Mouse (Mus musculus) forebrain, embryonic 14.5 days (tissue): ENCODE data around the gene Cfap44. TPM values are rescaled to one million over a fixed set of nuclear protein-coding genes. Genes with fewer than 3 reads are reported as not detected.

Source experiments
- ATAC-seq: fragments of 200-750 bp; cut with Nextera tagmentation; 2 replicates; pipeline ENCODE4 v1.8.0; 2017; ENCODE audit warnings: mild to moderate bottlenecking, moderate library complexity
- DNase-seq: peaks from one replicate; pipeline ENCODE4 v3.0.0-alpha.2; 2015; ENCODE audit warnings: low spot score
- H3K27ac ChIP-seq: fragments of 300-500 bp; sonication (generic); 2 replicates; pipeline ENCODE4 v1.5.1; 2014; ENCODE audit warnings: low read depth, mild to moderate bottlenecking, control low read depth, low read length, moderate library complexity
- H3K27me3 ChIP-seq: fragments of 300-500 bp; sonication (generic); replicated peaks from 2 replicates; pipeline ENCODE4 v1.6.1; 2014; ENCODE audit warnings: low read length, control low read depth, mixed read lengths; ENCODE audit not compliant: control insufficient read depth, insufficient read depth
- H3K36me3 ChIP-seq: fragments of 300-500 bp; sonication (generic); 2 replicates; pipeline ENCODE4 v1.6.1; 2014; ENCODE audit warnings: low read length, control low read depth; ENCODE audit not compliant: control insufficient read depth, insufficient read depth
- H3K4me1 ChIP-seq: fragments of 300-500 bp; sonication (generic); 2 replicates; pipeline ENCODE4 v1.6.1; 2014; ENCODE audit warnings: antibody characterized with exemption, low read length, control low read depth; ENCODE audit not compliant: control insufficient read depth, insufficient read depth
- H3K4me2 ChIP-seq: fragments of 300-500 bp; sonication (generic); 2 replicates; pipeline ENCODE4 v1.6.1; 2014; ENCODE audit warnings: mild to moderate bottlenecking, control low read depth, low read length
- H3K4me3 ChIP-seq: fragments of 300-500 bp; sonication (generic); 2 replicates; pipeline ENCODE4 v1.5.1; 2014; ENCODE audit warnings: low read depth, low read length, control low read depth
- H3K9ac ChIP-seq: fragments of 300-500 bp; sonication (generic); 2 replicates; pipeline ENCODE4 v1.6.1; 2014; ENCODE audit warnings: mild to moderate bottlenecking, low read length, control low read depth, moderate library complexity
- H3K9me3 ChIP-seq: fragments of 300-500 bp; sonication (generic); replicated peaks from 2 replicates; pipeline ENCODE4 v1.6.1; 2016; ENCODE audit warnings: low read length, control low read depth, mixed read lengths; ENCODE audit not compliant: control insufficient read depth
- WGBS: fragments of 180-500 bp; shearing (Covaris S2); extraction: QIAGEN DNeasy Blood & Tissue Kit; methylation state at CpG from one replicate; pipeline ENCODE4 v1.1.7; 2014; 5-methylcytosine and 5-hydroxymethylcytosine counted together
- polyA plus RNA-seq: library from polyadenylated mRNA; unstranded; fragments of >200 nt; fragmentation: Nextera tagmentation; extraction: Ambion mirVana; gene quantifications from 2 replicates; pipeline ENCODE4 v1.2.1, GENCODE M21; 2014

The Cfap44 gene
- 2.4 and 3.6 TPM in 2 replicates for polyA plus RNA-seq

DNA sequence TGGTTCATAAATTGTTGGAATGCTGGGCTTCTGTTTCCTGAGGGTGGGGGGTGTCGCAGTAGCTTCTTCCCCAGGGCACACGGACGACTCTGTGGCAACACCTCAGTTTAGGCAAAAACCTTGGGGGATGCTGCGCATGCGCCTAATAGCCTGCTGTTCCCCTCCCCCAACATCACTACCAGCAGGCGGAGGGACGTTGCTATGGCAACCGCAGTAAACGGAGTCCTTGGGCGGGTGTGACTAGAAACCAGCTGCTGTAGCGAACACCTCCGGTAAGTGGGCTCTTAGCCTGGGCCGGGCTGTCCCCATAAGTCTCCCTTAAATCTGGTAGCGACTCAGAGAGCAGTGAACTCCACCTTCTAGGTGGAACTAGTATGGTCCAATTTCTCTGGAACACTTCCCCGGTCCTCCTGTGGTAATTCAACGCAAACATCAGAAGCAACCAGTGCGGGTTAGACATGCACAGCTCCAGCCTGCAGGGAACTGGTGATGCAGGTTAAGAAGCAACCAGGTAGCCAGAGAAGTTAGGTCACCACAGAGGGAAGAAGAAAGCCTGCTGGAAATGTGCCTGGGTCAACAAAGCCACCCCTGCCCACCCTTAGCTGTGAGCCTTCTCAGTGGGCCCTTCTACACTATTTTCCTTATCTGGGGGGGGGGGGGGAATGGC, at the start of gene Cfap44:
Gene Cfap44 (plus strand): TSS at position 220 of the 667 bp plus-strand sequence.
- peak; percentile 97 for DNase-seq
- H3K4me1 ChIP-seq = peaks cover 7% of the 10 kb centered on the region
- no peak within 1 kb of the TSS for H3K27ac ChIP-seq
- no peaks in the 10 kb centered on the region for H3K9me3 ChIP-seq
- H3K4me2 ChIP-seq = peak within 1 kb of the TSS; percentile 58
- 2% methylated on average over 17 of the region's 17 CpGs for WGBS
- no peaks in the 10 kb centered on the region for H3K27me3 ChIP-seq
- no peaks in the 10 kb centered on the region for H3K36me3 ChIP-seq
- peak within 1 kb of the TSS; percentile 31 for H3K4me3 ChIP-seq
- peak; percentile 93 for ATAC-seq
- H3K9ac ChIP-seq = peak within 1 kb of the TSS; percentile 48; the same call in 1 of the 2 replicates

DNA sequence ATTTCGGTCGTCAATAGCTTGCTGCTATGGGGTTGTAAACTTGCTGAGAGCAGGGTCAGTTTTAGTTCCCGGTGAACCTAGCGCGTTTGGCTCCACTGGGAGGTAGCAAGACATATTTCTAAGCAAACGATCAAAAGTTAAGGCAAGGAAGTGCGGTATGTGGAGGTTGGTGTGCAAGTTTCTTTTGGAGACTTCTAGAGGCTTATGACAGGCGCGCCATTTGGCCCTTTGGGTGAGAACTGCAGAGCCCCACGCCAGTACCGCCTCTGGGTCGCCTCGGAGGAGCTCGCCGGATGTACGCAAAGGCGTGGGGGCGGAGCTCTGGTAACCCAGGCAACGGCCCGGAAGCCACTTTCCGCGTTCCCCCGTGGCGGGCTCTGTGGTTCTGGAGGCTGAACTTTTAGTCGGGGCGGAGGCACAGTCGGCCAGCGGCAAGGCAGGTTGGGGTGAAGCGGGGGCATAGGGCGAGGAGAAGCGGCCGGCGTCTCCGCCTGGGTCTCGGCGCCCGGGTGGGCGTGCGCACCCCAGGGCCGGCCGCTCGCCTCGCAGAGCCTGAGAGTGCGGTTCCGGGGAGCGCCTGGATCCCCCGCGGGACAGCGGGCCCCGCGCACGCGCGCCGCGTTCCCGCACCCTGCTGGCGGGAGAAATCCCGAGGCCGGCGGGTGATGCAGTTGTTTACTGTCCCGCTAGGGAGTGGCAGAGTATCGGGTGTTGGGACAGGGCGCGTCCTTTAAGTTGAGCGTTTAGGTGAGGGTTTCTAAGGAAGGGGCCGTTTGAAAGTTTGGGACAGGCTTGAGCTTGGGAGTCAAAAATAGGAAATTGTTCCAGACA, 47.3 kb upstream of the Cfap44 start, which contains the start of gene Spice1:
Gene Spice1 (plus strand): TSS at position 51 of the 831 bp plus-strand sequence.
- peak within 1 kb of the TSS; percentile 70 for H3K9ac ChIP-seq
- peak; percentile 99 for ATAC-seq
- WGBS = under 1% methylated on average over 67 of the region's 67 CpGs

DNA sequence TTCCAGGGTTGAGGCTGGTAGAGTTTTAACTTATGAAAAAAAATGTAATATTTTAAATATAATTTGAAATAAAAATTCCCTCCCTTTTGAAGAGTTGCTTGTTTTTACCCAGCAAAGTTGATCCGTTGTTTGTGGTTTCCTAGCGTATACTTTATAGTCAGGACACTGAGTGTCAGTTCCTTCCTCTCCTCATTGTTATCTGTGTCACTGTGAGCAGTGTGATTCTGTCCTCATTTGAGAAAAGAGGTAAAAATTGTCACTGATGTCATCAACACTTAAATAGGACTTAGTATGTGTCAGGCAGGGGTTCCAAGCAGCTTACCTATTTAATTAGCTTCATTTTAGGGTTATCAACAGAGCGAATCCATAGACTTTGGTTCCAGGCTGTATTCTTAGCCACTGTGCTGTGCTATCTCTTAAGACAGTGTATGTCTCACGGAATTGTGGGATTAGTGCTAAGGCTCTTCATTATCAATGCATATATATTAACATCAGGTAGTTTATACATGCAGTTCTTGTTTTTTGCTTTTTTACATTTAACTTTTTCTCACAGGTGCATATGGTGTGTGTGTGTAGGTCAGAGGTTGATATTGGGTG, 44.7 kb upstream of the Cfap44 start:
- Histone ChIP-seq H3K9ac (no peak overlapping the region; the same call in 1 of the 2 replicates), H3K36me3 (no peaks in the 10 kb centered on the region), H3K4me2 (no peak overlapping the region), H3K4me1 (no peaks in the 10 kb centered on the region), H3K4me3 (no peak overlapping the region), H3K9me3 (no peaks in the 10 kb centered on the region), H3K27ac (no peak overlapping the region), H3K27me3 (no peaks in the 10 kb centered on the region)
- WGBS = 95% methylated on average over 4 of the region's 4 CpGs
- DNase-seq = no peak
- no peak for ATAC-seq

More for the DNA sequence above, 47.3 kb upstream of the Cfap44 start, which contains the start of gene Spice1:
- Histone ChIP-seq H3K36me3 (no peaks in the 10 kb centered on the region), H3K27ac (peak within 1 kb of the TSS; percentile 74; the same call in 1 of the 2 replicates), H3K4me3 (peak within 1 kb of the TSS; percentile 81), H3K4me2 (peak within 1 kb of the TSS; percentile 76), H3K4me1 (no peaks in the 10 kb centered on the region), H3K9me3 (no peaks in the 10 kb centered on the region), H3K27me3 (no peaks in the 10 kb centered on the region)
- DNase-seq = peak; percentile 94

DNA sequence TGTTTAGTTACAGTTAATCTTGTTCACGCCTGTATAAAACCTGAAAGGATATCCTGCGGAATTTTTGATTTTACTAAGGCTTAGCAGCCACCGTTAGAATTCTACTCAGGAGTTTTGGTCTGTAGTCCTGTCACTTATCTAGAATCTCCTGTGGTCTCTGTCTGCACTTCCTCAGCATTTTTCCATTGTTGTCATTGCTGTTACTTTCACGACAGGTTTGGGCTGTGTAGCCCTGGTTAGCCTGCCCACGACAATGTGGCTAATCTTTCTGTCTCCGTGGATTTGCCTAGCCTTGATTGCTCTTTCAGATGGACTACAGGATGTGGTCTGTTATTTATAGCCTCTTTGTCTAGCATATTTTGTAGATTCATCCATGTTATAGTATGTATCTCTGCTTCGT, 38.3 kb upstream of the Cfap44 start:
- no peak overlapping the region for H3K4me3 ChIP-seq
- no peaks in the 10 kb centered on the region for H3K36me3 ChIP-seq
- no peaks in the 10 kb centered on the region for H3K27me3 ChIP-seq
- H3K4me2 ChIP-seq = no peak overlapping the region
- DNase-seq = no peak
- H3K4me1 ChIP-seq = no peaks in the 10 kb centered on the region
- WGBS = 87% methylated on average over 7 of the region's 7 CpGs
- no peaks in the 10 kb centered on the region for H3K9me3 ChIP-seq
- no peak overlapping the region for H3K9ac ChIP-seq
- no peak for ATAC-seq
- no peak overlapping the region for H3K27ac ChIP-seq

DNA sequence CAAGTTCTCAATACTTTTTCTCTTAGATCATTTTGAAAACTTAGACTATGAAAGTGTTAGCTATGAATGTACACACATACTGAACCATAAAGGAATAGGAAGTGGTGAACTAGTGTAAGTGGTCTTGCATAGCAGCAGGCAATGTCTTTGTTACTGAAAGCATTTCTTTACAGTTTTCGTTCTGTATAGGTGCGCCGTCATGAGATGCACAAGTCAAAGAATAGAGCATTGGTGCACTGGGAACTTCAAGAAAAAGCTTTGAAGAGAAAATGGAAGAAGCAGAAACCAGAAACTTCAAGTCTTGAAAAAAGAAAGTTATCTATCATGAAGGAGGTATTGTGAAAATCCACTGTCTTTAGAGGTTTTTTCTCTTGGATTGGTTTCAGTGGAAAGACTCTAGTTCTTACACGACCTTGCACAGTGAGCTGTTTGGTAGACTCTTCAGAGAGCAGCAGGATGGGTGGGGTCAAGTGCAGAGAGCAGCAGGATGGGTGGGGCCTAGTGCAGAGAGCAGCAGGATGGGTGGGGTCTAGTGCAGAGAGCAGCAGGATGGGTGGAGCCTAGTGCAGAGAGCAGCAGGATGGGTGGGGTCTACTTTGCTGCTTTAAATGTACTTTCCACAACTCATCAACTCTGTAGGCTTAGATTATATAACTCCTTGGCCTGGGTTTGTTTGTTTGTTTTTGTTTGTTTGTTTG, 36.9 kb upstream of the Cfap44 start:
- 81% methylated on average over 4 of the region's 4 CpGs for WGBS
- H3K4me2 ChIP-seq = no peak overlapping the region
- no peak overlapping the region for H3K9ac ChIP-seq
- H3K27ac ChIP-seq = no peak overlapping the region
- no peaks in the 10 kb centered on the region for H3K9me3 ChIP-seq
- H3K36me3 ChIP-seq = peaks cover 4% of the 10 kb centered on the region; the same call in 1 of the 2 replicates
- DNase-seq = no peak
- ATAC-seq = no peak
- no peaks in the 10 kb centered on the region for H3K4me1 ChIP-seq
- no peak overlapping the region for H3K4me3 ChIP-seq
- H3K27me3 ChIP-seq = no peaks in the 10 kb centered on the region

DNA sequence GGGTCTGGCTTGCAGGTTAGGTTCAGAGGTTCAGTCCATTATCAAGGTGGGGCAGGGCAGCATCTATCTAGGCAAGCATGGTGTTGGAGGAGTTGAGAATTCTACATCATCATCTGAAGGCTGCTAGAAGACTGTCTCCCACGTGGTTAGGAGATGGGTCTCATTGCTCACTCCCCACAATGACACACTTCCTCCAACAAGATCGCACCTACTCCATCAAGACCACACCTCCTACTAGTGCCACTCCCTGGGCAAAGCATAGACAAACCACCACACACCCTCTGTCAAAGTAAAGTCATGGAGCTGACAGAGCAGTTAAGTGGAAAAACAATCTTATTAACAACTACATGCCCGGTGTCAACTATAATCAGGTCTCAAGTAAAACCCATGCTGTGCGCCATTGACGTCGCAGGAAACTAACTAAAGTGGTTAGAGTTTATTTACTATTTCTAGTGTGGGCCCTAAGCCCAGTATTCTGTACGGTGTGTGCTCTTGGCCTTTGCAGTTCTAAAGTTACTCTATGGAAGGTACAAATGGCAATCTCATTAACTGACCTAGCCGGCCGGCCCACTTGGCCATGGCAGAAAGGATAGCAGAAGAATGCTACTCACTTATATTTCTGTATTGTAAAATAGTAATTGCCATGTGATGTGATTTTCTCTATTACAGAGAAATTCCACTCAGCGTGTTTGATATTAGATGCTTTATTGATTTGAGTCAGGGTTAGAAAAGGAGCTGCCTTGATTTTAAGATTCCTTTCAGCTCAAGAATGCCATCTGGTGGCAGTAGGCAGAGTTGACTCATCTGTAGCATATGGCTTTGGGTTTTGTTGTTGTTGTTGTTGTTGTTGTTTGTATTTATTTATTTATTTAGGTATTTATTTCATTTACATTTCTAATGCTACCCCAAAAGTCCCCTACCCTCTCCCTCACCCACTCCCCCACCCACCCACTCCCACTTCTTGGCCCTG, 32.4 kb upstream of the Cfap44 start:
- peak; percentile 62 for DNase-seq
- no peak overlapping the region for H3K4me2 ChIP-seq
- no peak overlapping the region for H3K4me3 ChIP-seq
- no peak overlapping the region for H3K27ac ChIP-seq
- no peaks in the 10 kb centered on the region for H3K27me3 ChIP-seq
- H3K4me1 ChIP-seq = no peaks in the 10 kb centered on the region
- peaks cover 16% of the 10 kb centered on the region for H3K36me3 ChIP-seq
- H3K9me3 ChIP-seq = no peaks in the 10 kb centered on the region
- H3K9ac ChIP-seq = no peak overlapping the region
- WGBS = 90% methylated on average over 10 of the region's 10 CpGs
- peak; percentile 44; the same call in 1 of the 2 replicates for ATAC-seq

DNA sequence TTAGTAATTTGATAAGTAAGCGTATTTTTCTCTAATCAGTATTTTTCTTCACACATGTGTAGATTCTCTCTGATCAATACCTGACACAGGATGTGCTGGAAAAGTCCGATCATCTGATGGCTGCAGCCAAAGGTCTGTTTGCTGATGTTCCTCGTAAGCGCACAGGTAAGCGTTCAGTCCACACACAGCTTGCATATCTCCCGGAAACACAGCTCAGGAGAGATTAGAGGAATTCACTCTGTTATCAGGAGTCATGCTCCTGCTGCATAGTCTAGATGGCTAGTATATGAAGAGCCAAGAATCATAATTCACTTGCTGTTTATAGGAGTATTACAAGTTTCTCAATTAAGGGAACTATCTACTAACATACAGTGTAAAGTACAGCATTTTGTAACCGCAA, 29.1 kb upstream of the Cfap44 start:
- no peaks in the 10 kb centered on the region for H3K4me1 ChIP-seq
- no peak overlapping the region for H3K9ac ChIP-seq
- WGBS = 92% methylated on average over 7 of the region's 7 CpGs
- no peak overlapping the region for H3K4me2 ChIP-seq
- H3K9me3 ChIP-seq = no peaks in the 10 kb centered on the region
- no peak overlapping the region for H3K27ac ChIP-seq
- H3K27me3 ChIP-seq = no peaks in the 10 kb centered on the region
- ATAC-seq = no peak
- peaks cover 30% of the 10 kb centered on the region for H3K36me3 ChIP-seq
- DNase-seq = no peak
- no peak overlapping the region for H3K4me3 ChIP-seq
